Mouse (Mus musculus): ENCODE data around the gene Olfr31. TPM values are rescaled to one million over a fixed set of nuclear protein-coding genes. Genes with fewer than 3 reads are reported as not detected.
A peak's percentile ranks its signal among the peaks of the same experiment; 100 is the strongest.

Gene Olfr31
- total RNA-seq (2021) = not detected

GRCm38 (mm10) chr14:14322528-14322927, at the start of gene Olfr31:
Gene Olfr31 (plus strand): TSS chr14:14322828.
- intact Hi-C loops (cut with DNase I) = no loop called here
- DNase-seq (ENCODE audit: low spot score) = no peak

DNA sequence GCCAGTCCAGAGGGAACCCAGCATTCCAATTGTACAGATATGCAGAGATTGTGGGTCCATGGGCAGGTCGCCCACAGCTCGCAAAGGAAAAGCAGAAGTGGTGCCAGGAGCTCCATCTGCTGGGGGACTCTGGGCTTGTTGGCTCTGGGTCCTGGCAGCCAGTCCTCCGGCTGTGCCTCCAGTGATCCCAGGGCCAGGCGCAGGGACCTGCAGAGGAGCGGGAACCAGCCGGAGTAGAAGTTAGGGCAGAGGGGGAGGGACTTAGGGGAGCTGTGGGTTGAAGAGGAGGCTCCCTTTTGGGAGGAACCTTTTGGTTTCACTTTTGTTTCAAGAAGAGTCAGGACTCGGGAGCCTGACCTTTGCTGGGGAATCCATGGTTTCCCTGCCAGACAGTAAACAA, 28.2 kb upstream of the Olfr31 start:
- intact Hi-C loops (cut with DNase I) = no loop called here
- no peak for DNase-seq (ENCODE audit: low spot score)

DNA sequence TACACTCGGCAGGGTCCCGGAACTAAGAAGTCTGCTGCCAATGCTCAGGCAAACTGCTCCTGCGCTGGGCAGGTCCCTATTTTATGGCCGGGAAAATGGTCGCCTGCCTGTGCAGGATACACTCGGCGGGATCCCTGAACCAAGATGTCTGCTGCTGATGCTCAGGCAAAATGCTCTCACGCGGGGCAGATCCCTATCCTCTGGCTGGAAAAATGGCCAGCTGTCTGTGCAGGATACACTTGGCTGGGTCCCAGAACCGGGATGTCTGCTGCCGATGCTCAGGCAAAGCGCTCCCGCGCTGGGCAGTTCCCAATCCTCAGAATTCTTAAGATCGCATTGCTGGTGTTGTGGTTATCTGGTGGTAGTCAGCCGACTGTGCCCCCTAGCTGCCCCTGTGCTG, 13.7 kb upstream of the Olfr31 start:
- intact Hi-C loops (cut with DNase I) = no loop called here

DNA sequence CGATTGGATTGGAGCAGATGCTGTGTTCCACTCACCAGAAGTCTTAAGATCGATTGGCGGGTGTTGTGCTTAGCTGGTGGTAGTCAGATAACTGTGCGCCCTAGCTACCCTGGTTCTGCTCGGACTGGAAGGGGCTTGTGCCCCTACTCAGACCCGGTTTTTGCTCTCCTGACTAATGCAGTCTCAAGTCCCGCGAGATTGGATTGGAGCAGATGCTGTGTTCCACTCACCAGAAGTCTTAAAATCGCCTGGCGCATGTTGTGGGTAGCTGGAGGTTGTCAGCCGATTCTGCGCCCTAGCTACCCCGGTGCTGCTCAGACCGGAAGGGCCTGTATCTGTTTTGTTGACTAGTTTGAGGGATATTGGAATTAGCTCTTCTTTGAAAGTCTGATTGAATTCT, 13.2 kb upstream of the Olfr31 start:
- intact Hi-C loops (cut with DNase I) = no loop called here

More for the DNA sequence above, 13.7 kb upstream of the Olfr31 start:
- DNase-seq (ENCODE audit: low spot score) = no peak

DNA sequence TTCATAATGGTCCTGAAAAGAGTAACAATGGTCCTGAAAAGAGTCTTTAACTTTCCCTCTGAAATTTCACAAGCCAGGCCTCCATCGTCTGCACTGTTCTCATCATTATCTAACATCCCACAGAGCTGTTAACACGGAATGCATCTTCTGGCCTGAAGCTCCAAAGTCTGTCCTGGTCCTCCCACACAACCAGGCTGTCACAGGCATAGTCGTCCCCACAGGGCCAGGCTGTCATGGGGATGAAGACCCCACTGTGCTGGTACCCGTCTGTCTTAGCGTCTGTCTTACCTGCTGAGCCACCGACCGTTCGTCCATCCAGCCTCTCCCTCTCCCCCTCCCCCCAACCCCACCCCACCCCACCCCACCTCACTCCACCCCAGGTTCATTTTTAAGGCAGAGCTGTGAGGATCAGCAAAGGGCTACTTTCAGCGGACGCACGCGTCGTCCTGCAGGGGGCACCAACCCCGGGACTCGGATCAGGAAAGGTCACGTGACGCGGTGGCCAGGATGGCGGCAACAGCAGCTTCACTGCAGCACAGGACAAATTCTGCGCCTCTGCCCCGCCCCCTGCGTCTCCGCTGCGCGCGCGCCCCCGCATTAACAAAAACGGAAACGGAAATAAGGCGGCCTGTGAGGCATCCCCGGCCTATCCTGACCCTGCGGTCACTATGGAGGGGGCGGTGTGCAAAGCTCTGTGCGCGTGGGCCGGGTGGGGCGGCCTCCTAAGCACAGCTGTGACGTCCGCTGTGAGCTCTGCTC, 22.7 kb downstream of the Olfr31 start:
- intact Hi-C loops (cut with DNase I) = loop anchor here (10.0 kb wide), 3 partner anchors 290 to 520 kb away; partner anchors contain the start of gene Slc4a7
- peak; percentile 87 for DNase-seq (ENCODE audit: low spot score)

More for the DNA sequence above, 13.2 kb upstream of the Olfr31 start:
- no peak for DNase-seq (ENCODE audit: low spot score)

GRCm38 (mm10) chr14:14345948-14346812, 23.6 kb downstream of the Olfr31 start, which contains the start of gene Il3ra:
Gene Il3ra (plus strand): TSS chr14:14346275.
- peak; percentile 58 for DNase-seq (ENCODE audit: low spot score)
- intact Hi-C loops (cut with DNase I) = loop anchor here (10.0 kb wide), 3 partner anchors 289 to 519 kb away; partner anchors contain the start of gene Slc4a7

- intact Hi-C loops (cut with DNase I) = loop anchor here (10.0 kb wide), 3 partner anchors 288 to 518 kb away; partner anchors contain the start of gene Slc4a7
- no peak for DNase-seq (ENCODE audit: low spot score)
Measured at GRCm38 (mm10) chr14:14346813-14347100, 24.1 kb downstream of the Olfr31 start.

DNA sequence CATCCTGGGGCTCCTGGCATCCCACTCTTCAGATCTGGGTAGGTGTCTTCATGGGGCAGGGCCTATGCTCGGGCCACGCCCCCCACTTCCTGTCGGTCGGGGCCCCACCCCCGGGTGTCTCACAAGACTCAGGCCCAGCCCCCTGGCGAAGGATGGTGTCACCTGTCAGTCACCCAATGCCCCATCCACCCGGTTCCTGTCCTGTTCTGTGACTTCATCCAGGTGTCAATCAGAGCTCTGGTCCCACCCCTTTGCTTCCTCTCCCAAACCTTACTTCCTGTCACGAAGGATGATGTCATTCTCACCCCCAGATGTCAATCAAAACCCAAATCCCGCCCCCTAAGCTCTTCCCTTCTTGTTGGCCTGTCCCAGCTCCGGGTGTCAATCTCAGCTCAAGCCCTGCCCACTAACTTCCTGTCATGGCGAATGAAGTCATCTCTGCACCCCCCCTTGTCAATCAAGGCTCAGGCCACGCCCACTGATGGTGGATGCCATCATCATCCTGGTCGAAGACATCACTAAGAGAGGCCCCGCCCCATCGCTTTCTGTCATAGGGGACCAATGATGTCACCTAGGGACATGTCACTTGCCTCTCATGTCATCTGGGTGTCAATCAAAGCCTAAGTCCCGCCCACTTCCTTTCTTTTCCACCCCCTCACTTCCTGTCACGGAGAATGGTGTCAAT, 24.7 kb downstream of the Olfr31 start:
- intact Hi-C loops (cut with DNase I) = loop anchor here (10.0 kb wide), 3 partner anchors 288 to 518 kb away; partner anchors contain the start of gene Slc4a7
- no peak for DNase-seq (ENCODE audit: low spot score)

- no peak for DNase-seq (ENCODE audit: low spot score)
- intact Hi-C loops (cut with DNase I) = loop anchor here (10.0 kb wide), 3 partner anchors 287 to 517 kb away; partner anchors contain the start of gene Slc4a7
Measured at GRCm38 (mm10) chr14:14347836-14348621, 25.4 kb downstream of the Olfr31 start.

GRCm38 (mm10) chr14:14348674-14349401, 26.2 kb downstream of the Olfr31 start:
- DNase-seq (ENCODE audit: low spot score) = no peak
- intact Hi-C loops (cut with DNase I) = loop anchor here (10.0 kb wide), 3 partner anchors 286 to 516 kb away; partner anchors contain the start of gene Slc4a7

DNA sequence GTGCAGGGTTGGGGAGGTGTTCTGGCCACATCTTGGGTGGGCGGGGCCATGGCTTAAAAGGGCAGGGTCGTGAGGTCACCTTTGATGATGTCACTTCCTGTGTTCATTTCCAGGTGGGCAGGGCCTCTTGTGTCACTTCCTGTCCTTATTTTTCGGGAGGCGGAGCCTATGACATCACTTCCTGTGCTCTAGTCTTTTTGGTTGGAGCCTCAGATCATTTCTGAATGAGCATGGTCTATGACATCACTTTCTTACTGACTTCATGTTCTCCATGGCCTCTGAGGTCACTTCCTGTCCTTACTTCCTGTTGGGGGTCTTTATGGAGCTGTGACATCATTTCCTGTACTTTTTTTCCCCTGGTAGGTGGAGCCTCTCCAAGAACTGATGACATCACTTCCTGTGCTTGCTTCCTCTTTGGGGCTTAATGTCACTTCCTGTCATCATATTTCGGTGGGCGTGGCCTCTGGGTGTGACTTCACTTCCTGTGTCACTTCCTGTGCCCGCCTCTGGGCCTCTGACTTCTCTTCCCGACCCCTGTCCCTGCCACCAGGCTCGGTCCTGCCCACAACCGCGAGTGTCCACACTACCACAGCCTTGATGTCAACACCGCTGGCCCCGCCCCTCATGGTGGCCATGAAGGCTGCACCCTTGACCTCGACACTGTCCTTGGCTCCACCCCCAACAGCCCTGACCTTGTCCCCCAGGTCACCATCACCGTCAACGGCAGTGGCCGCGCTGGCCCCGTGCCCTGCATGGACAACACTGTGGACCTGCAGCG, 27.0 kb downstream of the Olfr31 start:
- DNase-seq (ENCODE audit: low spot score) = no peak
- intact Hi-C loops (cut with DNase I) = loop anchor here (10.0 kb wide), 3 partner anchors 285 to 515 kb away; partner anchors contain the start of gene Slc4a7

DNA sequence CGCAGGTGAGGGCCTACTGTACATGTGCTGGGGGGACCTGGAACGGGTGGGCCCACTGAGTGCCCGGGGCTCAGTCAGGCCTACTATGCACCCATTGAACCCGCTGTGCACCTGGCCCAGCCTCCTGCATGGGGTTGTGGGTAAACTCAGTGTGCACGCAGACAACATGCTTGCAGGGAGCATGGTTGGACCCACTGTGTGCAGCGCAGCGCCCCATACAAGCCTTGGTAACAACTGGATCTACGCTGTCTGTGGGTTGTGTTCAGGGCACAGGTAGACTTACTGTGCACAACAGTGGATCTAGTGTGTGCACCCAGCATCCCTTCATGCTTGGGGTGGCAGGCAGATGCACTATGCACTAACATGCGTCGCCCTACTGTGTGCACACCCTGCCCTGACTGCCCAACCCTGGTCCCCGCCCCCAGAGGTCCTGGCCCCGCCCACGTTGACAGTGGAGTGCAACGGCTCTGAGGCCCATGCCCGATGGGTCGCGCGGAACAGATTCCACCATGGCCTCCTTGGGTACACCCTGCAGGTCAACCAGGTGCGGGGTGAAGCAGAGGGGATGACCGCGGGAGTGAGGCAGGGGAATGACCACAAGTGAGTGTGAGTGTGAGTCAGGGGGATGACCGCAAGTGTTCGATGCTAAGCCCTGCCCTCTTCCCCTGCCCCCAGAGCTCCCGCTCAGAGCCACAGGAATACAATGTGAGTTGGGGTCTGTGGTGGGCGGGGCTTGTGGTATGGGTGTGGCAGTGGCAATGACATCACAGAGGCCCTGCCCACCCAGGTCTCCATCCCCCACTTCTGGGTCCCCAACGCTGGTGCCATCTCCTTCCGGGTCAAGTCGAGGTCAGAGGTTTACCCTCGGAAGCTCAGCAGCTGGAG, 27.9 kb downstream of the Olfr31 start:
- intact Hi-C loops (cut with DNase I) = no loop called here
- no peak for DNase-seq (ENCODE audit: low spot score)

- no peak for DNase-seq (ENCODE audit: low spot score)
- intact Hi-C loops (cut with DNase I) = no loop called here
Measured at GRCm38 (mm10) chr14:14351148-14351455, 28.5 kb downstream of the Olfr31 start.

DNA sequence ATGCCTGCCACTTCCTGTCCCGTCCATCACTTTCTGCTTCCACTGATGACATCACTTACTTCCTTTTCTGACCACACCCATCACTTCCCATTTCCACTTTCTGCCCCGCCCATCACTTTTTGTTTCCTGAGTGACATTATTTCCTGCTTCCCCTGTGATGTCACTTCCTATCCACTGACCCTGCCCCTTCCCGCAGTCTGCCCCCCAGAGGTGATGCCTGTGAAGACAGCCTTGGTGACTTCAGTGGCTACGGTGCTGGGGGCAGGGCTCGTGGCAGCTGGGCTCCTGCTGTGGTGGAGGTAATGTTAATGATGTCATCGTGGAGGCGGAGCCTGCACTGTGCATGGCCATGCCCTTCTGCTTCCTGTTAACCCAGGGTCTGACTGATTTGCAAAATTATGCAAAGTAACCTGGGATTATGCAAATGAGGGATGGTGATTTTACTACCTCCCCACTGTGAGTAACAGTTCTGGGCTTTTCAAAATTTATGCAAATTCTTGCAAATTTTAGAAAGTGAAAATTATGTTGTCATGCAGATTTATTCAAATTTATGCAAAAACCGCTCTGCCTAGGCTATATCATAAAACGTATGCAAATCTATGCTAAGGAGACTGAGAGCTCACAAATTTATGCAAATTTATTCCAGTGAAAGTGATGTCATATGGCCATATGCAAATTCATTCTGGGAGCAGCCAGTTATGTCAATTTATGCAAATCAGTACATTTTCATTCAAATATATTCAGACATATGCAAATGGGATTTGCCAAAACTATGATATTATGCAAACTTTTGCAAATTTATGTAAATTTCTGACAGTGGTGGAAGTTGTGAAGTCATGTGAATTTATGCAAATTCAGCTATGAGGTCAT, 29.3 kb downstream of the Olfr31 start:
- no peak for DNase-seq (ENCODE audit: low spot score)
- intact Hi-C loops (cut with DNase I) = no loop called here

DNA sequence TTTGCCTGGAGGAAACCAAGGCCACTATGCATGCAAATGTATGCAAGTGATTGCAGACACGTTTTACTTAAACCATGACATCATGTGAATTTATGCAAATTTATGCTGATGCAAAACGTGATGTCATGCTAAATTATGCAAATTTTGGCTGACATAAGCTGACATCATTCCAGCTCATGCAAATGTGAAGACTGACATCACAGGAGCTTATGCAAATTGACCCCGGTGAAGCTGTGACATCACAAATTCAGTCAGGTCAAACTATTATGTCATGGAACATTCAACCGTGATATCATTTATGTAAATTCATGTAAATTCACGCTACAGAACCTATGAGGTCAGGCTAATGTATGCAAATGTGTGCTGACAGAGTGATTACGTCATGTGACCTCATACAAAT, 30.0 kb downstream of the Olfr31 start:
- intact Hi-C loops (cut with DNase I) = no loop called here
- DNase-seq (ENCODE audit: low spot score) = no peak

- DNase-seq (ENCODE audit: low spot score) = no peak
- intact Hi-C loops (cut with DNase I) = no loop called here
Measured at GRCm38 (mm10) chr14:14353081-14353732, 30.6 kb downstream of the Olfr31 start.
